Mouse (Mus musculus) gastrocnemius, adult 18-20 months (tissue): ENCODE data around the gene Ticrr. TPM values are rescaled to one million over a fixed set of nuclear protein-coding genes. Genes with fewer than 3 reads are reported as not detected.

ENCODE experiments used
- DNase-seq: peaks from one replicate; pipeline ENCODE4 v3.0.0; 2021; ENCODE audit warnings: low spot score
- total RNA-seq, 2 experiments: library from RNA; stranded (reverse); gene quantifications; 2 replicates each; pipeline ENCODE4 v1.2.3; 2021

Gene Ticrr
- total RNA-seq, 2 experiments from 2014 or later = not detected

DNA sequence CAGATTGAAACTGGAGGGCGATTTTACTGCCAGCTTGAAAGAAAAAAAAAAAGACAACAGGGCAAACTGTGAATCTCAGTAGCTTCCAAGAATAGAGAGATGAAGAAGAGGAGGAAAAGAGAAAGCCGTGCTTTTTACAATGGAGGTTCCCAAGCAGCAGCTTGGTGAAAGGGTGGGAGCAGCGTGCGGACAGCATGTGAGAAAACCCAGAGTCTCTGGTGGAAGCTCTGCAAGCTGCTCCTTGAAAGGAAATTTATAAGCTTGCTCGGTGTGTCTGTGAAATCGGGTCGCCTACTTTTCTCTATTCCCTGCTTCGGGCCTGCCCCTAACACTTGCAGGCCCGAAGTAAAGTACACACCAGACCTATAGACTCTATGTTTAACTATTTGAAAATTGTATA is 84.1 kb downstream of the Ticrr start:
- no peak for DNase-seq

DNA sequence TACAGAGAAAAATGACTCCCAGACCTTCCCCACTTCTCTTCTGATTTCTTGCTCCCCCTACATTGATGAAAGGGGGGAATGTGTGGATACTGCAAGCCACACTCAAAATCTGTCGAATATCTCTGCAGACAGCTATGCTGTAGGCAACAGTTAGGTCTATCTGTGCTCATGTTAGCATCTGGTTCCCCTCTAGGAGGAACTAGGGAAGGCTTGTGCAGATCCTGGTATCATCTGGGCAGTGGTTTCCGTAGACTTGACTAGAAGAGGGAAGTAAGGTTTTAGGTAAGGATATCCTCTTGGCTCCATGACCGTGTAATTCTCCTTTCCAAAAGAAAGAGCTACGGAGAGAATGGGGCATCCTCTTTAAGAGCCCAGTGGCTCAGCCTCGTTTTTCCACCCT is 84.6 kb downstream of the Ticrr start:
- DNase-seq = no peak

DNA sequence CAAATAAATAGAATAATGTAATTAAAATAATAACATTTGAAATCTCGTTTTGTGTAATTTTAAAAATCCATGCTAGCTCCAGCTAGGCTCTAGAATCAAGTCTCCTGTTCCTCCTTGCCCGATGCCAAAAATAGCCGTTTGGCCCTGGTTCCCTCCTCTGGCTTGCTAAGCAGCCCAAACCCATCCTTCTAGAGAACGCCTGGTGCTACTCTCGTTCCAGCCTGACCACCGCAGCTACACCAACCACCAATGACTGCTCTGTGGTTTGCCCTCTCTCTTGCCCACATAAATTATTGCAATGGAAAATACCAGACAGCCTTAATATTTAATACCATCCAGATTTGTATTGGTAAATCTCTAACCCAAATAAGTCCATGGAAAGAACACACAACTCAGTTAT is 87.7 kb downstream of the Ticrr start:
- no peak for DNase-seq

Other genes starting within 250 kb of the Ticrr start
- 10 to 100 TPM; 30.8 to 31.4 TPM for gene Polg, start 193.8 kb upstream of the Ticrr start, total RNA-seq
- not detected for gene Rhcg, start 42.5 kb upstream of the Ticrr start, total RNA-seq
- gene Kif7, start 55.5 kb downstream of the Ticrr start, total RNA-seq = under 1 TPM; 0.27 to 0.40 TPM
- 10 to 100 TPM; 10.3 to 18.3 TPM for gene Plin1, start 72.7 kb downstream of the Ticrr start, total RNA-seq
- 10 to 100 TPM; 12.9 to 14.1 TPM for gene Pex11a, start 82.9 kb downstream of the Ticrr start, total RNA-seq
- under 1 TPM; 0.09 to 0.16 TPM for gene Wdr93, start 83.0 kb downstream of the Ticrr start, total RNA-seq
- gene Mesp1, start 133.6 kb downstream of the Ticrr start, total RNA-seq = not detected
- not detected for gene Mesp2, start 150.5 kb downstream of the Ticrr start, total RNA-seq
- 1 to 10 TPM; 3.8 to 5.6 TPM for gene Anpep, start 200.9 kb downstream of the Ticrr start, total RNA-seq